Mouse (Mus musculus) liver, adult 2 months (tissue): ENCODE data around the gene Cyp26c1.

ENCODE experiments used
- CTCF ChIP-seq: fragments of 200-500 bp; IDR thresholded peaks from 2 replicates; pipeline ENCODE4 v1.5.1; 2011; ENCODE audit warnings: low read depth, low read length, control low read depth
- POLR2A ChIP-seq: fragments of 200-500 bp; IDR thresholded peaks from 2 replicates; pipeline ENCODE4 v1.6.1; 2011; ENCODE audit warnings: low read length, control low read depth; ENCODE audit not compliant: insufficient read depth; ENCODE audit errors: extremely low read depth

- no peak for TF ChIP-seq CTCF
- no peak for TF ChIP-seq POLR2A
Observed at GRCm38 (mm10) chr19:37735426-37735825, 50.0 kb downstream of the Cyp26c1 start.
